Mouse (Mus musculus): ENCODE results near the gene Usp35.

Gene Usp35

DNA sequence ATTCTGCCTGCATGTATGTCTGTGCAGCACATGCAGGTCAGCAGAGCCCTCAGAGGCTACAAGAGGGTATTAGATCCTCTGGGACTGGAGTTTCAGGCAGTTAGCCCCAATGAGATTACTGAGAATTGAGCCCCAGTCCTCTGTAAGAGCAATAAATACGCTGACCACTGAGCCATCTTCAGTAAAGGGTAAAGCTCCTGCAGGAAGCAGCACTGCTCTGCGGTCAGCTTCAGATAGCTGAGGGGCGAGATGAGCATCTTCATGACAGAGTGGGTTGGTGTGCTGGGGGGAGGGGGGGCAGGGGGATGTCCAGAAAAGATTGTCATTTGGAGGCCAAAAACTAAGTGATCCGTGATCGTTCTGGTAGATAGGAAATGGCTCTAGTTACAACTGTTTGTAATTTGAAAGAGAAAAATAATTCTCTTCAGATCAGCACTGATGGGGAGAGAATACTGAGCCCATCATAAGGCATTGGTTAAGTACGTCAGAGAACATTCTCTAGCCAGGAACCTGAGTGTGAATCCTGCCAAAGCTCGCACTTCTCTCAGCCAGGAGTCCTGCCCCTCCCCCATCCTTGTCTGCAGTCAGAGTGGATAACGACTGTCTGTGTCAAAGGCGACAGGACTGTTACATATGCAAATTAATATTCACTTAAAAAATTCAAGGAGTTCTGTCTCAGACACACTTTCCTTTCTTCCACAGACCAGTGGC lies 14.4 kb upstream of the Usp35 start:
- DNase-seq, result no peak

GRCm38 (mm10) chr7:97345229-97345871 lies 13.5 kb upstream of the Usp35 start:
- no peak for DNase-seq

DNA sequence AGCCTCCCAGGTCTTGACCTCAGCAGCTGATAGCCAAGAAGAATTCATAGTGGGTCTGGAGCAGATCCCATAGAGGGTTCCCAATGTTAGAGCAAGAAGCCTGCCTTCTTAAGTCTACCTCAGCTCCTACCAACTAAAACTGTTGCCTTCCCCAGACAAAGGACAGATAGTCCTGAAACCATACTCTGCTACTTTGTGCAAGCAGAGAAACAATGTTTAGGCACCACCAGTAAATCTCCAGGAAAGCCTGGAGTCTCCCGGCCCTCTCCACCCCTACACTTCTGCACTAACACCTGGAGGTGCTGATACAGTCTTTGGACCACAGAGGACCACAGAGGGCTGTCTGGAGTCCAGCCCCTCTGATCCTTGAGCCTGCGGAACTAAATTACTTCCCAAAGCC lies 12.8 kb upstream of the Usp35 start:
- DNase-seq, result no peak

DNA sequence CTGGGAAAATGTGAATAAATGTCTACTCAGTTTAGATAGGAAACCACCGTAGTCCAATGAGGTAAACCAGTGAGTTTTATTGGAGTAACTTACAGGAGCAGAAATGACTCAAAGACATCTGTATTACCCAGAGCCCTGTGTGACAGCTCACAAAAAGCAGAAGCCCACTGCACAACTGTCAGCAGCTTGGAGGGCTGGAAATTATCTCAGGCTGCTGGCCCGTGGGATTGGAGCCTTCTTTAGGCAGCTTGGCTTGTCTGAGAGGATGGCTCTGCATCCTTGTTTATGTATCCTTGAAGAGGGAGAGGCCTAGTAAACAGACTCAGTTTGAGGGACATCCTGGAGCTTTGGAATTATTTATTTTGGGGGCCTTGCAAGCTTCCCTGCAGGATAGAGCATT lies 11.1 kb upstream of the Usp35 start:
- no peak for DNase-seq

DNA sequence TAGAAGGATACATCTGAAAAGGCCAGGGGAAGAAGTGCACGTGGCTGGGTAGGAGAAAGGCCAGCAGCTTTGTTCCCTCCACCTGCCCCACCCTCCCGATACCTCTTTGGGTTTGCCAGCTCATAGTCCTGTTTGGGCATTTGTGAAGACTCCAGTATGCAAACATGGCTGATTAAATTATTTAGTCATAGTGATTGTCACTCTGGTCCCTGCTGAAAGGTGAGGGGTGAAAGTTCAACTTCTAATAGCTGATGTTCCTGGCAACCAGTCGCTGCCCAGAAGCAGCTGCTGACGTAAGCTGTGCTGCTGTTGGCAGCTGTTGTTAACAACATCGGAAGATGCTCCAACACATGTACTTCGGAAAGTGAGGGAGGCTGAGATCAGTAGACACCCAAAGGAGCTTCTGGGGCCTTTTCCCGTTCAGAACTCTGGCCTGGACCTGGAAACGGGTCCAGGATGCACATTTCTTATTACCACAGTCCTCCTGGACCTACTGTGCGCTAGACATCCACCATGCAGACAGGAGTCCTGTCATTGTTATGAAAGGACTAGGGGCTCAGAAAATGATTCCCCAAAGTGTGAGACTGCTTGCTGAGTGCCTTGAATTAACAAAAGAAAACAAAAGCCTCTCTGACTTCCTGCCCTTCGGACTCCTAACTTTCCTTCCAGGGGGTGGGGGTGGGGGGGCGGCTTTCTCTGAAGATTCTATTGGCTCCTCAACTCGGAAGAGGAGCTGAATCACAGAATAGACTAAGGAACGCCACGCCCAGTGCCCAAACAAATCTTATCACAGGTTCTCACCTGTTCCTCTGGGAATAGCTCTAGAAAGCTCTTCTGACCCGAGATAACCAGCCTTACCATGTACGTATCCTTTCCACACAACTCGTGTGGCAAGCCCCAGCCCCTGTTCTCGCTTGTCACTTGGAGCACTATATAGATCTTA lies 9.4 kb upstream of the Usp35 start:
- DNase-seq, result no peak

GRCm38 (mm10) chr7:97339623-97340022 lies 7.8 kb upstream of the Usp35 start:
- no peak for DNase-seq

GRCm38 (mm10) chr7:97338593-97338992 lies 6.8 kb upstream of the Usp35 start:
- no peak for DNase-seq

GRCm38 (mm10) chr7:97336678-97337077 lies 4.9 kb upstream of the Usp35 start:
- no peak for DNase-seq

DNA sequence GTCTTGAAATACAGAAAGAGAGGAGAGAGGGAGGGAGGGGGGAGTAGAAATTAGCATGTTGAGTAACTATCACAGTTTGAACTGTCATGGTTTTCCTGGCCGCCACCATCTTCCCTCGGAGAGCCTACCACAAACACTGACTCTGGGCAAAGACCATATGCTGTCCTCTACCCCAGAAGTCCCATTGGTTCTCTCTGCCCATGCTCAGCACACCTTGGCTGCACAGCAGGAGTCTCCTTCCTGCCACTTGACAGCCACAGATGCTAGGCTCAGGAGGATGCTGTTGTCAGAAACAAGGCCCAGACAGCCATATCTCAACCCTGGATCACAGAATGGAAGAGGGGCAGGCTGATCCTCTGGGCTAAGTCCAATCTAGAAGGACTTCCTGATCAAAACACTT lies 2.6 kb upstream of the Usp35 start:
- no peak for DNase-seq

- DNase-seq, result peak; percentile 12
These were observed 1.5 kb upstream of the Usp35 start for GRCm38 (mm10) chr7:97333113-97333898.

- no peak for DNase-seq
These were observed 834 bp upstream of the Usp35 start for GRCm38 (mm10) chr7:97332667-97333041.

DNA sequence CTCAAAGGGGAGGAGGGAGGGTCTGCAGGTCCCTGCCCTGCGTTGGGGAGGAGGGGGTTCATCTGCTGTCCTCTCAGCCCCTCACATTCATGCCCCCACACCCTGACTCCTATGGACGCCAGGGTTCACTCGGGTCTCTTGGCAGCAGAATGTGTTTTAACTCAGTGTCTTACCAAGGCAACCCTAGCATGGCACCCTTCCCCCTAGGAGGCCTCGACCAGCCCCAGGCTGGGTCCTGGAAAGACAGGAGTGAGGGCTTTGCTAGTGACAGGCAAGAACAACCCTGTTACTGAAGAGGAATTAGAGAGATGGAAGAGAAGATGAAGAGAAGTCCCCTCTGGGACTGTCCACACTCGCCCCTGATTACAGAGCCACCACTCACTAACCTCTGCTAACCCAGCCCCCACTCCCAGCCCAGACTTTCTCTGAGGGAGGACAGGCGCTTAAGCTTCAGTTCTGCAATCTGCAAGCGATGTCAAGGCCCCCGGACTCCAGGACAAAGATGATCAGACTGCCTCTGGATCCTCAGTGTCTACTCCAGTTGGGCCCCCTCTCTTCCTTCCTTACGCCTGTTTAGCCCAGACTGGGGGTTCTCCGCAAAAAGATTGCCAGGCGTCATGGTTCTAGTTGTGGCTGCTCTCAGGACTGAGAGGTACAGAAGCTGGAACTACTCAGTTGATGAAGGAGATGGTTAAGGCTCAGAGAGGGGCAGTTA lies 732 bp downstream of the Usp35 start:
- DNase-seq, result peak; percentile 17

- no peak for DNase-seq
These were observed 2.1 kb downstream of the Usp35 start for GRCm38 (mm10) chr7:97329676-97330075.

DNA sequence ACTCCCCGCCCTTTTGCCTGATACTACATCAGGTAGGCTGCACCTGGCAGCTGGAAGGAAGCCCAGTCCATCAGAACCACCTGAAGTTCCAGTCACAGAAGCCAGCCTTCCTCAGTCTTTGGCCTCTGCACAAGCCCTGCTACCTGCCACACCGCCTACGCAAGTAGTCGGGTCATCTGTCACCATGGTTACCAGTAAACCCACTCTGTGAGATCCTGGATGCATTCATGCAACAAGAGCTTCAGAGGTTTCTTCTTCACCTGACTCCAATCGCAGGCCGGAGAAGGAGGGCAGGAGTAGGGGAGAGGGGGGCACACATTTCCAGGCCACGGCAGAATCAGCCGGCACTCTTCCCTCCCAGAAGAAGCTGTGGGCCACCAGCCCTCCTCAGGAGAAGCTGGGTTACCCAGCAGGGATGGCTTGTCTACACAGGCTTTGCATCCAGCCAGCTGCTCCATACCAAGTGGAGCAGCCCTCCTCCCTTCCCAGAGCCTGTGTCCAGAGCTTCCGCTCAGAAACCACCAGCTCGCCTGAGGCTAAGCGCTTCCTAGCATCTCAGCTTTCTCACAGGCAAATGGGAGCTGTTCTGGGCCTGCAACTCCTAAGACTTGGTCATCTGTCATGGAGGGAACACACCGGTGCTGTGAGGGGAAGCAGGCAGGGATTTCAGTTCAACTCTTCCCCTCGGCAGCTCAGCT lies 2.8 kb downstream of the Usp35 start:
- no peak for DNase-seq

DNA sequence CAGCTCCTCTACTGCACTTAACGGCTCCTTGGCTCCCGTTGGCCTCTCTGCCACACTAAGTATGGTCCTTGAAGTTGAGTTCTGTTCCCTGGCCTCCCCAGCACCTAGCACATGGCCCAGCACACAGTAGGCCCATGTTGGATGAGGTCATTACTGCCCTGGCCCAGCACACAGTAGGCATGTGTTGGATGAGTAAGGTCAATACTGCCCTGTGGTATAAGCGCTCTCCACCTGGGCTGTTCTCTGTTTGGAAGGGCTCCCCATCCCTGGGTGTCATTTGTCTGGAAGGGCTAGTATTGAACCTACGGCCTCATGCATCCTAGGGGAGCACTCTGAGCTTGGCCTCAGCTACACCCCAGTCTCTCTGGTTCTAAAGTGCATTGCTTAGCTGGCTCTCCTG lies 4.4 kb downstream of the Usp35 start:
- DNase-seq, result no peak

DNA sequence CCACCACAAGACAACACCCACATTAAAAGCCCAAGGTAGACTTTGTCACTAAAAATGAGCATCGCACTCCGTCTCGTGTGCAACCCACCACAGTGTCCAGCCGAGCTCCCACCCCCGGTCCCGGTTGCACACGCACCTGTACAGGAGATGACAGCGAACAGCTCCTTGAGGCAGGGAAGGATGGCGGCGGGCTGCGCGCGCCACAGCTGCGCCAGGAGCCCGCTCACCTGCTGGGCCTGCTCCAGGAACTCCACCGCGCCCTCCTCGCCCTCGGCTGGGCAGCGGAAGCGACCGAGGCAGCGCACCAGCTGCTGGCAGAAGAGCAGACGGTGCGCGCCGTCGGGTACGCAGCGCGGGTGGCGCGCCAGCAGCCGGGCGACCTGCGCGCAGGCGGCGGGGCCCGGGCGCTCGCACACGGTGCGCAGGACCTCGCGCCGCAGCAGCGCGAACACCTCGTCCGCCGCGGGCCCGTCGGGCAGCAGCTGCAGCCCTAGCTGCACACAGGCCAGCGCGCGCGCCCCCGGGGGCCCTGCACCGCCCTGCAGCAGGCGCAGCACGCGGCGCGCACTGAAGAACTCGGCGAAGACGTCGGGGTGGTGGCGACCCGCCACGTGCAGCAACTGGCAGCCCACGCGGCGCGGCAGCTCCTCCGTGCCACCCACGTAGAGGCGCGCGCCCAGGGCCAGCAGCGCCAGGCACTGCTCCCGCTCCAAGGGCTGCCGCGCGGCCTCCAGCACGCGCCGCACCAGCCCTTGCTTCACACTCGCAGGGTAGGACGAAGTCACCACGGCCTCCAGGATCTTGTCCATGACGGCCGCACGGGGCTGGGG lies 6.4 kb downstream of the Usp35 start:
- DNase-seq, result peak; percentile 17

- DNase-seq, result no peak
These were observed 7.5 kb downstream of the Usp35 start for GRCm38 (mm10) chr7:97324342-97324741.

DNA sequence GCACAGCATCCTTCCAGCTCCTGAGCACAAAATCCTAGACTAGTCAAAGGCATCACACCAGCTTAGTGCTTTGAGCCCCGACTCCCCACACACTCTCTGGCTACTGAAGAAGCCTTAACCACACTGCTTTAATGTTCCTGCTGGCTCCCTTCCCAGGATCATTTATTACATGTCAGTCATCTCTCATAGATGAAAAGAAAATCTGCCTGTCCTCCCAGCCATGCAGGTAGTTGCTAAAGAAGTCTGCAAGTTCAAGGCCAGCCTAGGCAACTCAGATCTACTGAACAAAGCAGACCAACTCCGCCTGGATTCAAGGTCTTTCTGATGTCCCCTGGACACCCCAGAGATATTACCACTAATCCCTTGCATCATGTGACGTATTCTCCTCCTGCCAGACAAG lies 14.1 kb downstream of the Usp35 start:
- no peak for DNase-seq

GRCm38 (mm10) chr7:97315656-97316055 lies 16.2 kb downstream of the Usp35 start:
- no peak for DNase-seq

- DNase-seq, result no peak
These were observed 17.2 kb downstream of the Usp35 start for GRCm38 (mm10) chr7:97314646-97315045.

All from thymus, postnatal 14 days (tissue).